Mouse (Mus musculus) limb, embryonic 15.5 days (tissue): ENCODE results near the gene Nsg1. TPM values are rescaled to one million over a fixed set of nuclear protein-coding genes. Genes with fewer than 3 reads are reported as not detected.

ENCODE experiments used
- ATAC-seq: fragments of 200-750 bp; cut with Nextera tagmentation; 2 replicates; pipeline ENCODE4 v1.8.0; 2017; ENCODE audit warnings: low read depth, moderate TSS enrichment; ENCODE audit not compliant: insufficient number of reproducible peaks, low FRiP score, low TSS enrichment
- H3K27ac ChIP-seq: fragments of 300-500 bp; sonication (generic); 2 replicates; pipeline ENCODE4 v1.5.1; 2015; ENCODE audit warnings: moderate library complexity, mild to moderate bottlenecking, inconsistent platforms
- H3K27me3 ChIP-seq: fragments of 300-500 bp; sonication (generic); 2 replicates; pipeline ENCODE4 v1.6.1; 2015; ENCODE audit warnings: inconsistent platforms
- H3K36me3 ChIP-seq: fragments of 300-500 bp; sonication (generic); 2 replicates; pipeline ENCODE4 v1.6.1; 2015; ENCODE audit warnings: inconsistent platforms
- H3K4me1 ChIP-seq: fragments of 300-500 bp; sonication (generic); 2 replicates; pipeline ENCODE4 v1.6.1; 2015; ENCODE audit warnings: inconsistent platforms
- H3K4me2 ChIP-seq: fragments of 300-500 bp; sonication (generic); 2 replicates; pipeline ENCODE4 v1.6.1; 2015; ENCODE audit warnings: mild to moderate bottlenecking, inconsistent platforms
- H3K4me3 ChIP-seq: fragments of 300-500 bp; sonication (generic); 2 replicates; pipeline ENCODE4 v1.5.1; 2015; ENCODE audit warnings: mild to moderate bottlenecking, inconsistent platforms
- H3K9ac ChIP-seq: fragments of 300-500 bp; sonication (generic); 2 replicates; pipeline ENCODE4 v1.6.1; 2015; ENCODE audit warnings: inconsistent platforms
- H3K9me3 ChIP-seq: fragments of 300-500 bp; sonication (generic); 2 replicates; pipeline ENCODE4 v1.6.1; 2016; ENCODE audit warnings: inconsistent platforms
- WGBS: fragments of 180-500 bp; shearing (Covaris S2); methylation state at CpG from one replicate; pipeline ENCODE4 v1.1.7; 2015; 5-methylcytosine and 5-hydroxymethylcytosine counted together
- polyA plus RNA-seq: library from polyadenylated mRNA; unstranded; fragments of >200 nt; fragmentation: Nextera tagmentation; extraction: Ambion mirVana; gene quantifications from 2 replicates; pipeline ENCODE4 v1.2.1, GENCODE M21; 2015

Gene Nsg1
- polyA plus RNA-seq, 1 experiment from 2014 or later: 96.1 TPM

DNA sequence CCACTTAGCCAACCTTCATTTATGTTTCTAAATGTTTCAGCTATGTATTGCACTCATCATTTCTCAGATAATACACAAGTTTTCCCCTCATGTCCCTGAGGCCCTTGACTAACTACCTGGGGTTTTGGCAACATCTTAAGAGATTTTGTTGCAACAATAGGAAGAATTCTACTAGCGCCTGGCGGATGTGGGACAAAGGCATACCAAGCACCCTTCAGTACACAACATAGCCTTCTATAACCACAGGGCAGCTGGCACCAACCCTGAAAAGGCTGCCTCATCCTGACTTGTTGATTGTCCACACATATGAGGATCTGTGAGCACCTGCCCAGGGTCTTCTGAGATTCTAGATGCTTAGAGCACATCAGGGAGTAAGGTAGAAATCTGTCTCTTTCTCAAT lies 65.4 kb downstream of the Nsg1 start:
- Histone ChIP-seq H3K27ac (no peak overlapping the region), H3K4me3 (no peak overlapping the region), H3K9ac (no peak overlapping the region), H3K27me3 (no peaks in the 10 kb centered on the region), H3K9me3 (no peaks in the 10 kb centered on the region), H3K4me2 (no peak overlapping the region), H3K4me1 (peaks cover 5% of the 10 kb centered on the region; the same call in 1 of the 2 replicates), H3K36me3 (no peaks in the 10 kb centered on the region)
- WGBS: 91% methylated on average over 2 of the region's 2 CpGs
- ATAC-seq: no peak

DNA sequence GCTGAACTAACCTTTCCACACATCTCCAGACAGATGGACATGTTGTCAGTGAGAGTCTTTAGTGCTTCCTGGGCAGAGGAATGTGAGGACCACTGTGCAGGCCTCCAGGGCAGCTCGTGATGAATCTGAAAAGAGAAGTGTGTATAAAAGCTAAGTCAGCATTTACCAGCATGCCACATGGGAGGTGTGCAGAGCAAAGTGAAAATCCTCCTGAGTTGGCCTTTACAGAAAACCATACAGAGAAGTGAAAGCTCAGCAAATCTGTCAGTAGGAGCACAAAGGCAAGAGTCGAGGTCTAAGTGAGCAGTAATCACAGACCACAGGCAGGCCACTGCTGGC lies 67.8 kb downstream of the Nsg1 start:
- 56% methylated on average over 2 of the region's 2 CpGs for WGBS
- Histone ChIP-seq H3K27ac (no peak overlapping the region), H3K27me3 (no peaks in the 10 kb centered on the region)

DNA sequence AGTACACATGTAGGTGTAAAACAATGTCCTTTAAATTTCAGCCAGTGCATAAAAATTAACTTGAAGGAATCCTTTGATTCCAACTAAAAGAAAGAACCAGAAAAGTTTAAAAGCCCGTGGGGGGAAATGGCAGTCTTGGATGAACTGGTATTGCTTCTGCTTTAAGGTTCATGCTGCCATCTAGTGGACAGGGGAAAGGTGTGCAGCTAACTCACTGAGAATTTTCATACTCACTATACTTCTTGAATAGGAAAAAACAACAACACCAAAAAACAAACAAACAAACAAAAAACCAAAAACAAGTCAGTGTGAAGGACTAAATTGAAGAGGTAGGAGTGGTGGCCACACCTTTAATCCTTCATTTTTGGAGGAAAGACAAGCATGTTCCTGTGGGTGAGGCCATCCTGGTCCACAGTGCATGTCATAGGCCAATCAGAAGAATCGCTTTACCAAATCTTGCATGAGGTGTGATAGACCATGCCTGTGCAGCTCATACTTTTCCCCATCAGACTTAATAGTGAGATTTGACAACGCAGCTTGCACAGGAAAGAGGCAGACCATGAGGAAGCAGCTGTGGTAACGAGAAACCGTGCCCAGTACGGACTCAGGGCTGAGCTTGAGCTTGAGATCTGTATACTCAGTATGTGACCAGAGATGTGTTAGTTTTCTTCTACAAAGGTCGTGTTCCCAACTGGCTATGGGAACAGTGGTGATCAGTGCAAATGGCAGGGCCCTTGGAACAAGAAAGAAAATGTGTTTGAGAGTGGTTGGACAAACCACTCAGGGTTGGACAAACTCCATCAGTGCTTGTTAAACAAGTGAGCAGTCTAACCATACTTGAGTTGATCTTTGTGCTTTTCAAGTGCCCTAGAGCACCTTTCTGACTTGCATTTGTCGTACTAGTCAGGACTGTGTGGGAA lies 68.4 kb downstream of the Nsg1 start:
- Histone ChIP-seq H3K27ac (no peak overlapping the region), H3K9ac (no peak overlapping the region), H3K36me3 (no peaks in the 10 kb centered on the region), H3K4me3 (no peak overlapping the region), H3K9me3 (no peaks in the 10 kb centered on the region), H3K27me3 (no peaks in the 10 kb centered on the region), H3K4me2 (no peak overlapping the region), H3K4me1 (no peaks in the 10 kb centered on the region; the same call in 1 of the 2 replicates)
- no peak for ATAC-seq
- 64% methylated on average over 8 of the region's 8 CpGs for WGBS

More for the DNA sequence above, 67.8 kb downstream of the Nsg1 start:
- Histone ChIP-seq H3K36me3 (no peaks in the 10 kb centered on the region), H3K4me2 (no peak overlapping the region), H3K4me1 (no peaks in the 10 kb centered on the region; the same call in 1 of the 2 replicates), H3K9ac (no peak overlapping the region), H3K9me3 (no peaks in the 10 kb centered on the region), H3K4me3 (no peak overlapping the region)
- no peak for ATAC-seq

DNA sequence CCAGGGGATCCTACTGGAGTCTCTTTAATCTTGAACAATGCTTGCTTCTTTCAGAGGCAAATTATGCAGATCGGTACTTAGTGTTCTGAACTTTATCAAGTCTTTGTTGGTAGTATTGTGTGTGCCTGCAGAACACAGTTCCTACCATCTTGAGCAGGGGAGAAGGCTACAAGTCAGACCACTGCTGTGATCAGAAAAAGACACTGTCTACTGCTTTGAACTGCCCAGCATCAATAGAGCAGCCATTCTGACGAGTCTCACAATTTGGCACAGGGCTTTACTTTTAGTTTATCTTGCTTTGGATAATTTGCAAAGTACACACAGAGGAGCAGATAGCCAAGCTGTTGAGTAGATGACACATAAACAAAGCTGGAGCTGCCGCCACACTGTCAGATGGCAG lies 69.1 kb downstream of the Nsg1 start:
- H3K27ac ChIP-seq: no peak overlapping the region
- H3K4me3 ChIP-seq: no peak overlapping the region
- H3K36me3 ChIP-seq: no peaks in the 10 kb centered on the region
- H3K9me3 ChIP-seq: no peaks in the 10 kb centered on the region
- ATAC-seq: no peak
- no peaks in the 10 kb centered on the region for H3K27me3 ChIP-seq
- no peak overlapping the region for H3K9ac ChIP-seq
- H3K4me1 ChIP-seq: peaks cover 4% of the 10 kb centered on the region
- no peak overlapping the region for H3K4me2 ChIP-seq
- WGBS: 75% methylated on average over 3 of the region's 3 CpGs

DNA sequence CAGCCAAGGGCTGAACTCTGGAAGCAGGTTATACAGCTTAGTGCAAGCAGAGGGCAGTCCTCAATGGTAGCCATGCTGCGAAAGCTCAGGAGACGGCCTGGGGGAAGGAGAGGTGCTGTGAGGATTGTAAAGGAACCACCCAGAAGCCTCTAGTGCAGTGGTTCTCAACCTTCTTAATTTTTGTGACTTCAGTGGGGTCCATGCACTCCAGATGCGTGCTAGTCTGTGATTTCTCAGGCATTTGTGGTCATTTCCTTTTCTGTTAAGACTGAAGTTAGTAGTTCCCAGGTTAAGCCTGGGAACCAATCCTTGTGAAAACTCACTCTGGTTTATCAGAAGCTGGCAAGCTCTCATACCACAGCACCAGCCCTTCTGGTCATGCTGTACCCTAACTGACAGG lies 69.6 kb downstream of the Nsg1 start:
- H3K4me2 ChIP-seq: no peak overlapping the region
- no peak overlapping the region for H3K27ac ChIP-seq
- no peaks in the 10 kb centered on the region for H3K27me3 ChIP-seq
- H3K9me3 ChIP-seq: no peaks in the 10 kb centered on the region
- WGBS: 68% methylated on average over 3 of the region's 3 CpGs
- no peak overlapping the region for H3K4me3 ChIP-seq
- H3K4me1 ChIP-seq: peaks cover 5% of the 10 kb centered on the region
- no peak overlapping the region for H3K9ac ChIP-seq
- no peaks in the 10 kb centered on the region for H3K36me3 ChIP-seq
- no peak for ATAC-seq

Other genes with a start within 250 kb of the Nsg1 start
- 48.0 and 49.5 TPM in 2 replicates for gene Stx18, start 121.2 kb downstream of the Nsg1 start, polyA plus RNA-seq
- 12.9 and 13.3 TPM in 2 replicates for gene Zbtb49, start 60.5 kb upstream of the Nsg1 start, polyA plus RNA-seq
- 78.0 TPM in 2 replicates for gene Lyar, start 60.6 kb upstream of the Nsg1 start, polyA plus RNA-seq
- 57.1 and 60.1 TPM in 2 replicates for gene Tmem128, start 100.3 kb upstream of the Nsg1 start, polyA plus RNA-seq
- gene Otop1, start 116.1 kb upstream of the Nsg1 start, polyA plus RNA-seq: not detected in 2 replicates
- gene Drd5, start 159.5 kb upstream of the Nsg1 start, polyA plus RNA-seq: 0.10 TPM in 1 of 2 replicates, not detected in the other